Comparison of ENCODE assay signal across 12 mouse cellular contexts in the genomic region with DNA sequence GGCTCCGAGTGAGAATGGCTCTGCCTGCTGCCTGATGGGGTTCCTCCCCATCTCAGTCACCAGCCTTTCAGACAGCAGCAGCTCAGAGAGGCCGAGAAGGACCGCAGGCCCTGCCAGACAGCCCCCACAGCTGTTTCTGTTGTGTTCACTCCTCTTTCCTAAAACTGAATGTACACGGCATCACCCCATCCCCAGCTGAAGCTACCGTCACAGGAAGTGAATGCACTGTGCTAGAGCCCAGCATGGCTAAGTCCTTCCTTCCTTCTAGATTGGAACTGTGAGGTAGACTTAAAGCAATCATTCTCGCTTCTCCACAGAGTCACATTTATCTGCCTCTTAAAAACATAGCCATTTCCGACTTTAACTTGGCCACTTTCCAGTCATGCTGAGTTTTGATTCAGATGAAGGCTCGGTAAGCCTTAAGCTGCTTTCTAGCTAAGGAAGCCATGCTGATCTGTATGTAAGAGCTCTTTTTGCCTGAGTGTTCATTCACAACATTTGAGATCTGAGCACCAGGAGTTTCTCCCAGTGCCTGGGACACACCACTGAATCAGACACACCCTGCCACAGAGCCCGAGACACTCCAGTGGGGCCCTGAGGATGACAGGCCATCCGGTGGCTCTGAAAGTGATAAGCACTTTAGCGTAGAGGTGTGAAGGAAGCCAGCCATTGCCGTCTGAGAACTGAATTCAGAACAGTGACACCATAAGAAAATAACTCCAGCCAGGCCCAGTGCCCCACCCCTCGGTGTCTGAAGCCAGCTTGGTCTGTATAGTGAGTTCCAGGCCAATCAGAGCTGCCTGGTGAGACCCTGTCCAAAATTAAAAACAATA. TPM values are rescaled to one million over a fixed set of nuclear protein-coding genes. Genes with fewer than 3 reads are reported as not detected.
DNase-seq lines count a peak whose midpoint lies in the region; ATAC-seq and TF ChIP-seq lines count a peak whose summit lies in the region.
"Had no signal": no experiment of that assay in that cellular context is flagged by ENCODE, and none has a peak within 500 bp of the region (broad histone marks: within the 10 kb centered on the region; RNA-seq: fewer than 3 reads in every experiment).

No protein-coding gene starts in this region.

- no peaks in the 10 kb centered on the region for H3K27me3 ChIP-seq in heart, embryonic 15.5 days
- no peaks in the 10 kb centered on the region for H3K27me3 ChIP-seq in midbrain, embryonic 13.5 days
- H3K27me3 ChIP-seq in midbrain, embryonic 16.5 days (ENCODE audit: control insufficient read depth, insufficient read depth, low read depth, low read length): no peaks in the 10 kb centered on the region
- H3K27me3 ChIP-seq in hindbrain, postnatal 0 days (ENCODE audit: insufficient read depth, low read length): no peaks in the 10 kb centered on the region
- H3K27me3 ChIP-seq: neural tube, embryonic 15.5 days had no signal

- intact Hi-C loops in heart, postnatal 36 days (cut with DNase I): loop anchor here (5.0 kb wide), 1 partner anchor 57 kb away; no protein-coding TSS in a partner anchor

- TF ChIP-seq CTCF in hindbrain, postnatal 0 days (IDR thresholded peaks at IDR 0.05; ENCODE audit: low read depth): no peak

- H3K27ac ChIP-seq in heart, embryonic 15.5 days: peak overlapping the region; percentile 75
- peak overlapping the region; percentile 45; the same call in 1 of the 2 replicates for H3K27ac ChIP-seq in midbrain, embryonic 13.5 days
- no peak overlapping the region for H3K27ac ChIP-seq in midbrain, embryonic 16.5 days (ENCODE audit: low read length)
- peak overlapping the region; percentile 3; the same call in 1 of the 2 replicates for H3K27ac ChIP-seq in hindbrain, postnatal 0 days
- H3K27ac ChIP-seq: neural tube, embryonic 15.5 days had no signal

- peak; percentile 50 for ATAC-seq in heart, embryonic 15.5 days (replicated peaks; ENCODE audit: insufficient number of reproducible peaks, insufficient read depth, low FRiP score, low read depth)
- peak; percentile 34 for ATAC-seq in midbrain, embryonic 13.5 days
- ATAC-seq in midbrain, embryonic 16.5 days: no peak
- peak; percentile 13; the same call in 1 of the 2 replicates for ATAC-seq in hindbrain, postnatal 0 days

- no peak for DNase-seq in heart, postnatal 36 days
- peak; percentile 44 for DNase-seq in hindbrain, postnatal 0 days (ENCODE audit: low spot score)
- DNase-seq in left cerebral cortex, adult 11 months (ENCODE audit: low spot score): no peak
- no peak for DNase-seq in gastrocnemius, adult 8-10 months (ENCODE audit: low spot score in 2 of 2)
- DNase-seq: cerebellum, postnatal 36 days; kidney, postnatal 4 days; right cerebral cortex, postnatal 4 days had no signal

- H3K9me3 ChIP-seq in heart, embryonic 15.5 days (replicated peaks): no peaks in the 10 kb centered on the region
- no peaks in the 10 kb centered on the region for H3K9me3 ChIP-seq in midbrain, embryonic 13.5 days
- no peaks in the 10 kb centered on the region for H3K9me3 ChIP-seq in midbrain, embryonic 16.5 days (replicated peaks; ENCODE audit: control insufficient read depth, low read length, poor library complexity, severe bottlenecking)
- H3K9me3 ChIP-seq in hindbrain, postnatal 0 days (ENCODE audit: low read length): no peaks in the 10 kb centered on the region
- H3K9me3 ChIP-seq: neural tube, embryonic 15.5 days had no signal

- H3K4me3 ChIP-seq in heart, embryonic 15.5 days: no peak overlapping the region
- no peak overlapping the region for H3K4me3 ChIP-seq in midbrain, embryonic 13.5 days (replicated peaks)
- H3K4me3 ChIP-seq in midbrain, embryonic 16.5 days (ENCODE audit: low read depth, low read length): no peak overlapping the region
- H3K4me3 ChIP-seq in hindbrain, postnatal 0 days (ENCODE audit: low read length): no peak overlapping the region
- H3K4me3 ChIP-seq: neural tube, embryonic 15.5 days had no signal

- H3K4me2 ChIP-seq in heart, embryonic 15.5 days: no peak overlapping the region
- H3K4me2 ChIP-seq in midbrain, embryonic 13.5 days (replicated peaks): no peak overlapping the region
- no peak overlapping the region for H3K4me2 ChIP-seq in midbrain, embryonic 16.5 days (ENCODE audit: low read length)
- no peak overlapping the region for H3K4me2 ChIP-seq in hindbrain, postnatal 0 days (ENCODE audit: low read depth, low read length)
- H3K4me2 ChIP-seq: neural tube, embryonic 15.5 days had no signal

- peaks cover 25% of the 10 kb centered on the region for H3K4me1 ChIP-seq in heart, embryonic 15.5 days (replicated peaks)
- H3K4me1 ChIP-seq in midbrain, embryonic 13.5 days (replicated peaks): peaks cover 9% of the 10 kb centered on the region; the same call in 1 of the 2 replicates
- H3K4me1 ChIP-seq in midbrain, embryonic 16.5 days (ENCODE audit: control insufficient read depth, insufficient read depth, low read length): peaks cover 10% of the 10 kb centered on the region; the same call in 1 of the 2 replicates
- H3K4me1 ChIP-seq in hindbrain, postnatal 0 days (ENCODE audit: insufficient read depth, low read length): no peaks in the 10 kb centered on the region

- 28% methylated on average over 13 of the region's 13 CpGs for WGBS in heart, embryonic 15.5 days
- 80% methylated on average over 13 of the region's 13 CpGs for WGBS in midbrain, embryonic 13.5 days
- WGBS in midbrain, embryonic 16.5 days: 57% methylated on average over 13 of the region's 13 CpGs
- 44% methylated on average over 13 of the region's 13 CpGs for WGBS in hindbrain, postnatal 0 days

- H3K9ac ChIP-seq in heart, embryonic 15.5 days: no peak overlapping the region
- H3K9ac ChIP-seq in midbrain, embryonic 13.5 days (replicated peaks): no peak overlapping the region
- H3K9ac ChIP-seq in midbrain, embryonic 16.5 days (ENCODE audit: low read depth, low read length): no peak overlapping the region
- H3K9ac ChIP-seq in hindbrain, postnatal 0 days (replicated peaks; ENCODE audit: low read length): no peak overlapping the region
- H3K9ac ChIP-seq: neural tube, embryonic 15.5 days had no signal

- H3K36me3 ChIP-seq in heart, embryonic 15.5 days: no peaks in the 10 kb centered on the region
- H3K36me3 ChIP-seq in midbrain, embryonic 13.5 days: peaks cover 16% of the 10 kb centered on the region
- H3K36me3 ChIP-seq in midbrain, embryonic 16.5 days (ENCODE audit: control insufficient read depth, insufficient read depth, low read length): no peaks in the 10 kb centered on the region
- H3K36me3 ChIP-seq in hindbrain, postnatal 0 days (ENCODE audit: insufficient read depth, low read length): no peaks in the 10 kb centered on the region
- H3K36me3 ChIP-seq: neural tube, embryonic 15.5 days had no signal

RNA-seq across cellular contexts. Expression of a gene that starts 33.6 kb away (rescaled TPM):
- polyA plus RNA-seq in heart, embryonic 15.5 days (2015; fragmentation: Nextera tagmentation; extraction: Ambion mirVana): 1.5 and 1.7 TPM in 2 replicates
- total RNA-seq in heart, postnatal 36 days (2021): 1 to 10 TPM; 5.2 to 8.0 TPM
- polyA plus RNA-seq in midbrain, embryonic 13.5 days (2015; fragmentation: Nextera tagmentation; extraction: Ambion mirVana): 0.09 TPM in 1 of 2 replicates, not detected in the other
- polyA plus RNA-seq in midbrain, embryonic 16.5 days (2015; fragmentation: Nextera tagmentation; extraction: Ambion mirVana): 0.16 and 0.39 TPM in 2 replicates
- 0.18 and 0.63 TPM in 2 replicates for total RNA-seq in hindbrain, postnatal 0 days (2014; rRNA removed)
- polyA plus RNA-seq in hindbrain, postnatal 0 days (2015; fragmentation: Nextera tagmentation; extraction: Ambion mirVana): 0.16 and 0.26 TPM in 2 replicates
- 1 to 10 TPM in 2 of 4 experiments, under 1 TPM in 2; 0.75 to 1.1 (median 0.98) TPM for total RNA-seq in gastrocnemius, adult 8-10 months (2022)
- total RNA-seq: megakaryocyte-erythroid progenitor cell, adult 5-6 weeks had no signal
